Mouse (Mus musculus) small intestine, adult 2 months (tissue): ENCODE data around the gene Txk.

Experiments
- CTCF ChIP-seq: fragments of 200-500 bp; IDR thresholded peaks from 2 replicates; pipeline ENCODE4 v1.5.1; 2012; ENCODE audit warnings: low read depth, mild to moderate bottlenecking, control low read depth, inconsistent platforms, low read length, moderate library complexity, mixed read lengths; ENCODE audit not compliant: insufficient replicate concordance, insufficient read length; ENCODE audit errors: extremely low read depth
- POLR2A ChIP-seq: fragments of 200-500 bp; IDR thresholded peaks from 2 replicates; pipeline ENCODE4 v1.6.1; 2012; ENCODE audit warnings: low read depth, mild to moderate bottlenecking, control low read depth, inconsistent platforms, low read length, moderate library complexity

- no peak for TF ChIP-seq POLR2A
- TF ChIP-seq CTCF: no peak
These were observed 81.4 kb downstream of the Txk start for GRCm38 (mm10) chr5:72671017-72671699.
